Mouse (Mus musculus): ENCODE data around the gene Kif27. TPM values are rescaled to one million over a fixed set of nuclear protein-coding genes. Genes with fewer than 3 reads are reported as not detected.

Kif27 gene
- polyA plus RNA-seq, 1 experiment from 2014 or later, result 0.05 TPM

- WGBS (ENCODE audit: insufficient replicate concordance), result 72% methylated on average over 3 of the region's 3 CpGs
- no peak overlapping the region for H3K4me3 ChIP-seq (ENCODE audit: low read depth, low read length)
- H3K27ac ChIP-seq (ENCODE audit: low read depth), result no peak overlapping the region
- TF ChIP-seq EP300 (IDR thresholded peaks at IDR 0.05; ENCODE audit: low read depth) (no peak), CTCF (IDR thresholded peaks at IDR 0.05; ENCODE audit: low read depth) (no peak)
- ATAC-seq, result no peak
- H3K36me3 ChIP-seq (replicated peaks; ENCODE audit: insufficient read depth, low read length), result no peaks in the 10 kb centered on the region
- no peaks in the 10 kb centered on the region for H3K9me3 ChIP-seq (ENCODE audit: low read length)
- DNase-seq, result no peak
- H3K4me2 ChIP-seq (ENCODE audit: low read depth, low read length), result no peak overlapping the region
- peaks cover 5% of the 10 kb centered on the region for H3K27me3 ChIP-seq (ENCODE audit: insufficient read depth, low read length)
- no peaks in the 10 kb centered on the region for H3K4me1 ChIP-seq (ENCODE audit: insufficient read depth)
- no peak overlapping the region for H3K9ac ChIP-seq (replicated peaks)
These were observed 78.4 kb downstream of the Kif27 start for GRCm38 (mm10) chr13:58280528-58280927.

- H3K4me1 ChIP-seq (ENCODE audit: insufficient read depth), result peaks cover 3% of the 10 kb centered on the region; the same call in 1 of the 2 replicates
- TF ChIP-seq EP300 (IDR thresholded peaks at IDR 0.05; ENCODE audit: low read depth) (no peak), CTCF (IDR thresholded peaks at IDR 0.05; ENCODE audit: low read depth) (no peak)
- H3K4me3 ChIP-seq (ENCODE audit: low read depth, low read length), result no peak overlapping the region
- H3K4me2 ChIP-seq (ENCODE audit: low read depth, low read length), result no peak overlapping the region
- ATAC-seq (no peak), DNase-seq (no peak)
- no peaks in the 10 kb centered on the region for H3K36me3 ChIP-seq (replicated peaks; ENCODE audit: insufficient read depth, low read length)
- H3K9me3 ChIP-seq (ENCODE audit: low read length), result no peaks in the 10 kb centered on the region
- no peak overlapping the region for H3K27ac ChIP-seq (ENCODE audit: low read depth)
- 77% methylated on average over 10 of the region's 10 CpGs for WGBS (ENCODE audit: insufficient replicate concordance)
- no peak overlapping the region for H3K9ac ChIP-seq (replicated peaks)
- H3K27me3 ChIP-seq (ENCODE audit: insufficient read depth, low read length), result peaks cover 33% of the 10 kb centered on the region
These were observed 82.7 kb downstream of the Kif27 start for GRCm38 (mm10) chr13:58276256-58276655.

- Histone ChIP-seq H3K4me2 (ENCODE audit: low read depth, low read length) (peak within 1 kb of the TSS; percentile 93), H3K4me3 (ENCODE audit: low read depth, low read length) (peak within 1 kb of the TSS; percentile 73), H3K4me1 (ENCODE audit: insufficient read depth) (peaks cover 3% of the 10 kb centered on the region; the same call in 1 of the 2 replicates), H3K27me3 (ENCODE audit: insufficient read depth, low read length) (peaks cover 33% of the 10 kb centered on the region), H3K9me3 (ENCODE audit: low read length) (no peaks in the 10 kb centered on the region), H3K27ac (ENCODE audit: low read depth) (peak within 1 kb of the TSS; percentile 57), H3K36me3 (replicated peaks; ENCODE audit: insufficient read depth, low read length) (no peaks in the 10 kb centered on the region), H3K9ac (replicated peaks) (peak within 1 kb of the TSS; percentile 78)
- ATAC-seq (no peak), DNase-seq (no peak)
- TF ChIP-seq CTCF (IDR thresholded peaks at IDR 0.05; ENCODE audit: low read depth), result no peak
- TF ChIP-seq EP300 (IDR thresholded peaks at IDR 0.05; ENCODE audit: low read depth), result no peak
- 70% methylated on average over 8 of the region's 8 CpGs for WGBS (ENCODE audit: insufficient replicate concordance)
These were observed 83.3 kb downstream of the Kif27 start, which contains the start of gene Gkap1 for GRCm38 (mm10) chr13:58275599-58275998. Gkap1 (minus strand) TSS chr13:58275699.

GRCm38 (mm10) chr13:58275076-58275475 is 83.8 kb downstream of the Kif27 start:
- H3K27ac ChIP-seq (ENCODE audit: low read depth), result no peak overlapping the region
- no peak overlapping the region for H3K9ac ChIP-seq (replicated peaks)
- 32% methylated on average over 9 of the region's 9 CpGs for WGBS (ENCODE audit: insufficient replicate concordance)
- peaks cover 3% of the 10 kb centered on the region; the same call in 1 of the 2 replicates for H3K4me1 ChIP-seq (ENCODE audit: insufficient read depth)
- peak overlapping the region; percentile 73; the same call in 1 of the 2 replicates for H3K4me3 ChIP-seq (ENCODE audit: low read depth, low read length)
- no peaks in the 10 kb centered on the region for H3K9me3 ChIP-seq (ENCODE audit: low read length)
- DNase-seq, result no peak
- H3K4me2 ChIP-seq (ENCODE audit: low read depth, low read length), result peak overlapping the region; percentile 93
- H3K27me3 ChIP-seq (ENCODE audit: insufficient read depth, low read length), result peaks cover 33% of the 10 kb centered on the region
- no peak for ATAC-seq
- H3K36me3 ChIP-seq (replicated peaks; ENCODE audit: insufficient read depth, low read length), result no peaks in the 10 kb centered on the region
- TF ChIP-seq CTCF (IDR thresholded peaks at IDR 0.05; ENCODE audit: low read depth), result no peak
- TF ChIP-seq EP300 (IDR thresholded peaks at IDR 0.05; ENCODE audit: low read depth), result no peak

GRCm38 (mm10) chr13:58274259-58274991 is 84.5 kb downstream of the Kif27 start:
- DNase-seq (peak; percentile 77), ATAC-seq (peak; percentile 83)
- peaks cover 33% of the 10 kb centered on the region for H3K27me3 ChIP-seq (ENCODE audit: insufficient read depth, low read length)
- no peaks in the 10 kb centered on the region for H3K36me3 ChIP-seq (replicated peaks; ENCODE audit: insufficient read depth, low read length)
- H3K9ac ChIP-seq (replicated peaks), result peak overlapping the region; percentile 78
- H3K9me3 ChIP-seq (ENCODE audit: low read length), result no peaks in the 10 kb centered on the region
- TF ChIP-seq CTCF (IDR thresholded peaks at IDR 0.05; ENCODE audit: low read depth), result no peak
- no peak for TF ChIP-seq EP300 (IDR thresholded peaks at IDR 0.05; ENCODE audit: low read depth)
- peak overlapping the region; percentile 73 for H3K4me3 ChIP-seq (ENCODE audit: low read depth, low read length)
- peak overlapping the region; percentile 93 for H3K4me2 ChIP-seq (ENCODE audit: low read depth, low read length)
- peak overlapping the region; percentile 57 for H3K27ac ChIP-seq (ENCODE audit: low read depth)
- under 1% methylated on average over 65 of the region's 84 CpGs for WGBS (ENCODE audit: insufficient replicate concordance)
- peaks cover 3% of the 10 kb centered on the region; the same call in 1 of the 2 replicates for H3K4me1 ChIP-seq (ENCODE audit: insufficient read depth)

- H3K9ac ChIP-seq (replicated peaks), result peak overlapping the region; percentile 78
- H3K4me3 ChIP-seq (ENCODE audit: low read depth, low read length), result peak overlapping the region; percentile 73
- DNase-seq, result peak; percentile 55
- H3K27ac ChIP-seq (ENCODE audit: low read depth), result peak overlapping the region; percentile 57
- ATAC-seq, result peak; percentile 78
- 2% methylated on average over 63 of the region's 115 CpGs for WGBS (ENCODE audit: insufficient replicate concordance)
- H3K27me3 ChIP-seq (ENCODE audit: insufficient read depth, low read length), result peaks cover 33% of the 10 kb centered on the region
- no peak for TF ChIP-seq EP300 (IDR thresholded peaks at IDR 0.05; ENCODE audit: low read depth)
- no peak for TF ChIP-seq CTCF (IDR thresholded peaks at IDR 0.05; ENCODE audit: low read depth)
- peak overlapping the region; percentile 93 for H3K4me2 ChIP-seq (ENCODE audit: low read depth, low read length)
- H3K4me1 ChIP-seq (ENCODE audit: insufficient read depth), result peaks cover 3% of the 10 kb centered on the region; the same call in 1 of the 2 replicates
- H3K9me3 ChIP-seq (ENCODE audit: low read length), result no peaks in the 10 kb centered on the region
- no peaks in the 10 kb centered on the region for H3K36me3 ChIP-seq (replicated peaks; ENCODE audit: insufficient read depth, low read length)
These were observed 85.3 kb downstream of the Kif27 start for GRCm38 (mm10) chr13:58273411-58274258.

Data from liver, postnatal 0 days (tissue).